Mouse (Mus musculus): Measurements from ENCODE around the gene Dkk1. TPM values are rescaled to one million over a fixed set of nuclear protein-coding genes. Genes with fewer than 3 reads are reported as not detected.
A peak's percentile ranks its signal among the peaks of the same experiment; 100 is the strongest.
"Not testable (repeated sequence)": the region's sequence is repeated elsewhere in the genome, so short reads cannot be mapped to it uniquely, and the experiment has no call there.

Dkk1 gene
- polyA plus RNA-seq, 1 experiment from 2014 or later: 0.33 TPM

DNA sequence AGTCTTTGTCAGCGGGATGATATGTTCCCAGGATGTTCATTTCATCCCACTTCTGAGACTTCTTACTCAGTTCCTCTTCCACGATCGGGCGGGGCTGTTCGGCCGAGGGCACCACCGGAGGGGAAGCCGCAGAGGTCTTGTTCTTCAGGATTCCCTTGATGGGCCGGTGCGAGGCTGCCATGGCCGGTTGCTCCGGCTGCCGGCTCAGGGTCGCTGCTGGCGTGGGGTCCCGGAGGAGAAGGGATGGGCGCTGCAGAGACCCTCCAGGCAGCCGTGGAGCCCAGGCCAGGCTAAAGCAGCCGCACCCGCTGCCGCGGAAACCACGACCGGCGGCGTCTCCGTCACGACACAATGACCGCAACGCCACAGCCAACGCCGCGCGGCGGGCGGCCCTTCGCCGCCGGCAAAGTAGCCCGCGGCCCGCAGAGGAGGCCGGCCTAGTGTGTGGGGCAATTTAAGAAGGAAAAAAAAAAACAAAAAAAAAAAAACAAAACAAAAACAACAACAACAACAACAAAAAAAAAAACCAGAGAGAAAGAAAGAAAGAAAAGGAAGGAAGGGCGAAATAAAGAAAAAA, 10.0 kb downstream of the Dkk1 start:
- not testable (repeated sequence) for H3K36me3 ChIP-seq (replicated peaks); H3K9ac ChIP-seq; H3K4me1 ChIP-seq (replicated peaks); ATAC-seq (ENCODE audit: insufficient read depth); H3K9me3 ChIP-seq (replicated peaks); H3K27ac ChIP-seq (replicated peaks)
- 1% methylated on average over 43 of the region's 44 CpGs for WGBS (ENCODE audit: insufficient replicate concordance)
- Histone ChIP-seq H3K27me3 (peaks cover 26% of the 10 kb centered on the region), H3K4me2 (peak overlapping the region; percentile 59), H3K4me3 (replicated peaks) (peak overlapping the region; percentile 29)

DNA sequence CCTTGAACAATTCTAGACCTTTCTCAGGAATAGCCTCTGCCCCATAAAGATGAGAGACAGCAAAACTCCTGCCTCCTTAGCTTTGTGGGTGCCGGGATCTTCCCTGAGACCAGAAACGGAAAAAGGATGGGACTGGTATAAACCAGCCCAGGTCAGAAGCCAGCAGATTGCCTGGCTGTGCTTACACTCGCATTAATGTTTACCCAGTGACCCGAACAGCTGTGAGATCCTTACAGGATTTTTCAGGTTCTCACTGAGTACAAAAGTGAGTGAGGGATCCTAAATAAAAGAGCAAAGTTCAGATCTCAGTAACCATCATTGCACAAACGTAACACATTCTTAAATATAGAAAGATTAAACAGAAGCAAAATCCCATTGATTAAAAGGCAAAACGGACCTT, 32.7 kb downstream of the Dkk1 start:
- no peak for ATAC-seq (ENCODE audit: insufficient read depth)
- no peaks in the 10 kb centered on the region for H3K27me3 ChIP-seq
- H3K4me2 ChIP-seq: no peak overlapping the region
- no peaks in the 10 kb centered on the region for H3K4me1 ChIP-seq (replicated peaks)
- 48% methylated on average over 6 of the region's 6 CpGs for WGBS (ENCODE audit: insufficient replicate concordance)
- no peaks in the 10 kb centered on the region for H3K9me3 ChIP-seq (replicated peaks)
- H3K36me3 ChIP-seq (replicated peaks): no peaks in the 10 kb centered on the region
- no peak overlapping the region for H3K9ac ChIP-seq
- H3K4me3 ChIP-seq (replicated peaks): no peak overlapping the region
- H3K27ac ChIP-seq (replicated peaks): no peak overlapping the region

DNA sequence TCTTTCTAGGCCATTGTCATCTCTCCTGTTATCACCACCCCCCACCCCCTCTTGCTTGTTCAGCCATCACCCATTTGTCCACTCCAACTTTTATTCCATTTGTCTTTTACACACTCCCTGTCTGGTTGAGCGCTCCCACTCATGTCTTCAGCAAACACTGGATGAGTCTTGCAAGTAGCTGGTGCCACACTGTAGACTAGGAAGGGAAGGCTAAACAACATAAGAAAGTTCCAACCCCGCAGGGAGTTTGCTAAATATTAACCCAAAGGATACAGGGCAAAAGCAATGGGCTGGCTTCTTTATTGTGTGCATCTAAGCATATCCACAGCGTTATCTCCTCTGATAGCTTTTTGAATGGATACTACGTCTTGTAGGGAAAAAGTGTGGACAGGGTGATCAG, 39.0 kb downstream of the Dkk1 start:
- Histone ChIP-seq H3K9me3 (replicated peaks) (no peaks in the 10 kb centered on the region), H3K4me3 (replicated peaks) (no peak overlapping the region), H3K27ac (replicated peaks) (no peak overlapping the region), H3K4me2 (no peak overlapping the region), H3K4me1 (replicated peaks) (no peaks in the 10 kb centered on the region), H3K27me3 (no peaks in the 10 kb centered on the region), H3K9ac (no peak overlapping the region), H3K36me3 (replicated peaks) (no peaks in the 10 kb centered on the region)
- ATAC-seq (ENCODE audit: insufficient read depth): no peak
- 59% methylated on average over 4 of the region's 4 CpGs for WGBS (ENCODE audit: insufficient replicate concordance)

DNA sequence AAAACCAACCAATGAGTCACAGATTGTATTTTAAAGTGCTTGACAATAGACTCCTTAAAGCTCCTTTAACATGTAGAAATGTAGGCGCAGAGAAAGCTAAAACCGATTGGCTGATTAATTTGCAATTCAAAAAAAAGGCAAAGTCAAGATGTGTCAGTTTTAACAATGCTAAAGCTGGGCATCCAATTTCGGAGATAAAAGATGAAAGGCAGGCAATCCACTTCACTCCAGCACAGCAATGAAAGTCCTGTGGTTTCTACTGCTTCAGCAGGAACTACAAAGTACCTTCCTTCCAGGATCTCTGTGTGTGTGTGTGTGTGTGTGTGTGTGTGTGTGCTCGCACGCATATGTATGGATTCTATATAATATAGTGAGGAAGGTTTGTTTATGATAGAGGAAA, 44.0 kb downstream of the Dkk1 start:
- H3K4me1 ChIP-seq (replicated peaks): no peaks in the 10 kb centered on the region
- H3K4me2 ChIP-seq: no peak overlapping the region
- H3K9me3 ChIP-seq (replicated peaks): no peaks in the 10 kb centered on the region
- H3K36me3 ChIP-seq (replicated peaks): no peaks in the 10 kb centered on the region
- no peak for ATAC-seq (ENCODE audit: insufficient read depth)
- H3K4me3 ChIP-seq (replicated peaks): no peak overlapping the region
- WGBS (ENCODE audit: insufficient replicate concordance): 26% methylated on average over 5 of the region's 5 CpGs
- no peak overlapping the region for H3K27ac ChIP-seq (replicated peaks)
- no peak overlapping the region for H3K9ac ChIP-seq
- no peaks in the 10 kb centered on the region for H3K27me3 ChIP-seq
